Mouse (Mus musculus) heart, embryonic 12.5 days (tissue): ENCODE measurements around the gene Grap2. TPM values are rescaled to one million over a fixed set of nuclear protein-coding genes. Genes with fewer than 3 reads are reported as not detected.

Experiments
- ATAC-seq: fragments of 200-750 bp; cut with Nextera tagmentation; 2 replicates; pipeline ENCODE4 v1.8.0; 2017; ENCODE audit warnings: moderate TSS enrichment, moderate library complexity; ENCODE audit not compliant: insufficient number of reproducible peaks, low FRiP score
- H3K27ac ChIP-seq: fragments of 300-500 bp; sonication (generic); 2 replicates; pipeline ENCODE4 v1.5.1; 2016; ENCODE audit warnings: mild to moderate bottlenecking, moderate library complexity; ENCODE audit not compliant: poor library complexity, severe bottlenecking
- H3K27me3 ChIP-seq: fragments of 300-500 bp; sonication (generic); replicated peaks from 2 replicates; pipeline ENCODE4 v1.6.1; 2016; ENCODE audit warnings: mild to moderate bottlenecking, moderate library complexity
- H3K36me3 ChIP-seq: fragments of 300-500 bp; sonication (generic); 2 replicates; pipeline ENCODE4 v1.6.1; 2016; ENCODE audit warnings: mild to moderate bottlenecking, moderate library complexity
- H3K4me1 ChIP-seq: fragments of 300-500 bp; sonication (generic); replicated peaks from 2 replicates; pipeline ENCODE4 v1.6.1; 2016; ENCODE audit warnings: mild to moderate bottlenecking
- H3K4me2 ChIP-seq: fragments of 300-500 bp; sonication (generic); 2 replicates; pipeline ENCODE4 v1.6.1; 2016; ENCODE audit warnings: mild to moderate bottlenecking, moderate library complexity
- H3K4me3 ChIP-seq: fragments of 300-500 bp; sonication (generic); 2 replicates; pipeline ENCODE4 v1.5.1; 2016; ENCODE audit warnings: mild to moderate bottlenecking
- H3K9ac ChIP-seq: fragments of 300-500 bp; sonication (generic); 2 replicates; pipeline ENCODE4 v1.6.1; 2016; ENCODE audit warnings: mild to moderate bottlenecking, moderate library complexity
- H3K9me3 ChIP-seq: fragments of 300-500 bp; sonication (generic); replicated peaks from 2 replicates; pipeline ENCODE4 v1.6.1; 2016; ENCODE audit warnings: mild to moderate bottlenecking, moderate library complexity
- WGBS: fragments of 180-500 bp; shearing (Covaris S2); methylation state at CpG from one replicate; pipeline ENCODE4 v1.1.7; 2016; 5-methylcytosine and 5-hydroxymethylcytosine counted together
- polyA plus RNA-seq: library from polyadenylated mRNA; unstranded; fragments of >200 nt; fragmentation: Nextera tagmentation; extraction: Ambion mirVana; gene quantifications from 2 replicates; pipeline ENCODE4 v1.2.1, GENCODE M21; 2016

The Grap2 gene
- polyA plus RNA-seq, 1 experiment from 2014 or later = 11.2 TPM

DNA sequence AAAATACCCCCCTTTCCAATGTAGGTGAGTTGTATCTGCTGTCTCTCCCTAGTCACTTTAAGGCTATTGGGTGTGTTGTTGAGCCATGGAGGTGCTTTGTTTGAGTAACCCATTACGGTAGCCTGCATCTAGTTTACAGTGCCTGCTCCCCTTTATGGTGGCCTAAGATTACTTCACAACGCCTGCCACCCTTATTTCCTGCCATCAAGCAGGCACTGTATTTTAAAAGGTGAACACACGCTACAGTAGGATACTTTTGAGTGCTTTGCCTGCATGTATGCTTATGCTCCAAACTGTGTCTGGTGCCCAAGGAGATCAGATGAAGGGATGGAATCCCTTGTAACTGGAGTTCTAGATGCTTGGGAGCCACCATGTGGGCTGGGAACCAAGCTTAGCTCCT, 5.3 kb upstream of the Grap2 start:
- no peaks in the 10 kb centered on the region for H3K4me1 ChIP-seq
- H3K4me3 ChIP-seq = no peak overlapping the region
- peaks cover 65% of the 10 kb centered on the region for H3K27me3 ChIP-seq
- H3K9ac ChIP-seq = no peak overlapping the region
- no peaks in the 10 kb centered on the region for H3K9me3 ChIP-seq
- no peak overlapping the region for H3K4me2 ChIP-seq
- no peak overlapping the region for H3K27ac ChIP-seq
- ATAC-seq = no peak
- H3K36me3 ChIP-seq = no peaks in the 10 kb centered on the region
- WGBS = 80% methylated on average over 3 of the region's 3 CpGs

DNA sequence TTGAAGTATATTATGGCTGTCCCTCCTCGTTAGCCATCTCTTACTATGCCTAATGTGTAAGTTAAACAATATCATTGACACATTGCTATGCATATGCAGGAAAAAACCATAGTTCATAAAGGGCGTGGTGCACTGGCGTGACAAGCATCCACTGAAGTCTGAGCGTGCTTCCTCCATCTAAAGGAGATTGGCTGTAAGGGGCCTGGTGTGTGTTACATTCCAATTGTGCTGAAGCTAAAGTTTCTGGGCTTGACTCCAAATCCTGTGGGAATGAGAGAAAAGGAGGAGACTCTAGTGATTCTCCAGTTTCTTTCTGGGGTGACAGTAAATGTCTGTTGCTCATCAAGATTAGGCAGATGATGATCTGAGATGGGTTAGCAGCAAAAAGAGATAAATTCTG, 4.7 kb upstream of the Grap2 start:
- Histone ChIP-seq H3K27me3 (peaks cover 71% of the 10 kb centered on the region), H3K4me2 (no peak overlapping the region)
- 68% methylated on average over 4 of the region's 4 CpGs for WGBS

DNA sequence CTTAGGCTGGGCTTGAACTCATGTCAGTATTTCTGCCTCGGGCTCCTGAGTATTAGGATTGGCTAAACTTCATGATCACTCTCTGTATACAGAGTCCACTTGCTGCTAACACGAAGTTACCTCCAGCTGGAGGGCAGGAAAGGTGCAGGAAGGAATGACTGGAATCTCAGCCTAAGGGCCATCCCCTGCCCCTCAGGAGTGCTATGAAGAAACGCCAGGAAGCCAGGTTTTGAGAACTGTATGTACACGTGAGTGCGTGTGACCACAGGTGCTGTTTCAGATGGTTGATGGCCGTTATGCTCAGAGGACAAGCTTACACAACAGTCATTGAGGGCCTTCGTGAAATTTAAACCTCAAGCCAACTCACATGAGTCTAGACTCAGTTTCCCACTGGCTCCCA, 3.2 kb upstream of the Grap2 start:
- H3K9ac ChIP-seq = no peak overlapping the region
- H3K27me3 ChIP-seq = peaks cover 71% of the 10 kb centered on the region
- 72% methylated on average over 7 of the region's 7 CpGs for WGBS

More for the DNA sequence above, 4.7 kb upstream of the Grap2 start:
- no peak for ATAC-seq
- Histone ChIP-seq H3K36me3 (no peaks in the 10 kb centered on the region), H3K9me3 (no peaks in the 10 kb centered on the region), H3K4me3 (no peak overlapping the region), H3K9ac (no peak overlapping the region), H3K27ac (no peak overlapping the region), H3K4me1 (0 out of 2 replicates have a peak, but pooled peaks cover 3% of the 10 kb centered on the region)

DNA sequence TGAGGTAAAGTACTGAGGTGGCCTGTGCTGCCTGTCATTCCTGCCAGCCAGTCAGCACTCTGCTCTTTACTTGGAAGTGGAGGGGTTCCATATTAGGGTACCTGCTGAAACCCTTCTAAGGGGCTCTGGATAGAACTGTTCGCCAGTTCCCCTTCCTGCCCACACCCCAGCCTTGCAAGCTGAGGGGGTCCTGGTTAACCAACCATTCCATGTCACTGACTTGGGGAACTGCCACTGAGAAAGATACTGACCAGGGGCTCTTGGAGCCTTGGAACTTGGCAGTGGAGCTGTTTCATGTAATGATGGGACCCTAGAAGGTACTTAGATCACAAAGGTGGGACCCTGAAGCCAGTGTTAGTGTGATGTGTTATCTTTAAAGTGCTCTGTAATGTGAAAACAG, 2.2 kb upstream of the Grap2 start:
- no peak overlapping the region for H3K27ac ChIP-seq
- H3K4me1 ChIP-seq = 0 out of 2 replicates have a peak, but pooled peaks cover 3% of the 10 kb centered on the region
- H3K4me3 ChIP-seq = no peak overlapping the region
- no peak overlapping the region for H3K9ac ChIP-seq
- ATAC-seq = no peak
- H3K27me3 ChIP-seq = peaks cover 68% of the 10 kb centered on the region
- no peaks in the 10 kb centered on the region for H3K9me3 ChIP-seq
- no peak overlapping the region for H3K4me2 ChIP-seq
- H3K36me3 ChIP-seq = no peaks in the 10 kb centered on the region
- WGBS = 78% methylated on average over 1 of the region's 1 CpGs

More for the DNA sequence above, 3.2 kb upstream of the Grap2 start:
- H3K4me1 ChIP-seq = 0 out of 2 replicates have a peak, but pooled peaks cover 3% of the 10 kb centered on the region
- ATAC-seq = no peak
- no peaks in the 10 kb centered on the region for H3K36me3 ChIP-seq
- no peak overlapping the region for H3K4me3 ChIP-seq
- H3K27ac ChIP-seq = no peak overlapping the region
- H3K9me3 ChIP-seq = no peaks in the 10 kb centered on the region
- no peak overlapping the region for H3K4me2 ChIP-seq

DNA sequence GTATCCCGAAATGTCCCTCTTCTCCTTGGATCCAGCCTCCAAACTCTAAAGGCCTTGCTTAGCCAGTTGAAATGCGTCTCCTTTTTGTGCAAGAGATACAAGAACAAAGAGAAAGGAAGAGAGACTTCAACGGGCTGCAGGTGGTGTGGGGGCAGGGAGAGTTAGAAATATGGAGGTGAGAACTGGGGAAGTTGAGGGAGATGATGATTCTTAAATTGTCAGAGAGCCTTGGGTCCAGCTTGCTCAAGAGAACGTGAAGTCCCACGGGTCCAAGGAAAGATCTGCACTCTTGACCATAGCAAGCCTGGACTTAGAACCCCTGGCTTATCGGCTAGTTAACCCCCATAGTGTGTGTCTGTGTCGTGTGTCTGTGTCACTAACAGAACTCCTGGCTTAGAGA, 783 bp upstream of the Grap2 start:
- WGBS = 57% methylated on average over 7 of the region's 7 CpGs
- 0 out of 2 replicates have a peak, but pooled peaks cover 3% of the 10 kb centered on the region for H3K4me1 ChIP-seq
- no peak overlapping the region for H3K4me2 ChIP-seq
- peaks cover 74% of the 10 kb centered on the region for H3K27me3 ChIP-seq
- H3K27ac ChIP-seq = no peak overlapping the region
- no peak overlapping the region for H3K4me3 ChIP-seq
- no peak for ATAC-seq
- H3K9me3 ChIP-seq = no peaks in the 10 kb centered on the region
- H3K9ac ChIP-seq = no peak overlapping the region
- H3K36me3 ChIP-seq = no peaks in the 10 kb centered on the region

DNA sequence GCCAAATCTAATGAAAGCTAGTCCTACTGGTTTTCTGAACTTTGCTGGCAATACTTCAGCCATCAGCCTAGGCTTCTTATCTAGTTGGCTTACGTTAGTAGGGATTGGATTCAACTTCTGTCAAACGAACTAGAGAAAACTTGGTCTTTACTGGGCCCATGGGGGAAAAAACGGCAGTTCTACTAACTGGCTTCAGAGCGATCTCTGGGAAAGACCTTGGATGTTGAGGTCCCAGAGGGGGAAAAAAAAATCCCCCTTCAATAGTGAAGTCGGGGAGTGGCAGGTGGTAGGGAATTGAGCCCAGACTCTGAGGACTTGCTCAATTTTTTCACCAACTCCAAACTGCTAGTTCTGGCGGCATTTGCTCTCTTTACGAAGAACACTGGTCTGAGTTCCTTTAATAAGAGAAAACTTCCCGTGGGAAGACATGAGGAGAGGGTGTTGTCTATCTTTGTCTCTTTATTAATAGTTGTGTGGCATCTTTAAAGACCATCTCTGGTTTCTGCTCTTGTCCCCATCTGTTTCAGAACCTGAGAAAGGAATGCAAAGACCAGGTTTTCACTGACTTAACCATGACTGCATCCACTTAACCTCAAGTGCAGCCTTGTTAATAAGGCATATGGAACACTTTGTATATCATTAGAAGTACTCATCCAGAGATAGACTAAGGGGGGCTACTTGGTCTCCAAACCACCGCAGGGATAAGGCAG, 572 bp downstream of the Grap2 start:
- no peak overlapping the region for H3K27ac ChIP-seq
- H3K4me3 ChIP-seq = no peak overlapping the region
- no peaks in the 10 kb centered on the region for H3K9me3 ChIP-seq
- peaks cover 75% of the 10 kb centered on the region for H3K27me3 ChIP-seq
- WGBS = 59% methylated on average over 9 of the region's 9 CpGs
- H3K4me2 ChIP-seq = no peak overlapping the region
- H3K36me3 ChIP-seq = no peaks in the 10 kb centered on the region
- no peak for ATAC-seq
- H3K4me1 ChIP-seq = 0 out of 2 replicates have a peak, but pooled peaks cover 6% of the 10 kb centered on the region
- H3K9ac ChIP-seq = no peak overlapping the region

DNA sequence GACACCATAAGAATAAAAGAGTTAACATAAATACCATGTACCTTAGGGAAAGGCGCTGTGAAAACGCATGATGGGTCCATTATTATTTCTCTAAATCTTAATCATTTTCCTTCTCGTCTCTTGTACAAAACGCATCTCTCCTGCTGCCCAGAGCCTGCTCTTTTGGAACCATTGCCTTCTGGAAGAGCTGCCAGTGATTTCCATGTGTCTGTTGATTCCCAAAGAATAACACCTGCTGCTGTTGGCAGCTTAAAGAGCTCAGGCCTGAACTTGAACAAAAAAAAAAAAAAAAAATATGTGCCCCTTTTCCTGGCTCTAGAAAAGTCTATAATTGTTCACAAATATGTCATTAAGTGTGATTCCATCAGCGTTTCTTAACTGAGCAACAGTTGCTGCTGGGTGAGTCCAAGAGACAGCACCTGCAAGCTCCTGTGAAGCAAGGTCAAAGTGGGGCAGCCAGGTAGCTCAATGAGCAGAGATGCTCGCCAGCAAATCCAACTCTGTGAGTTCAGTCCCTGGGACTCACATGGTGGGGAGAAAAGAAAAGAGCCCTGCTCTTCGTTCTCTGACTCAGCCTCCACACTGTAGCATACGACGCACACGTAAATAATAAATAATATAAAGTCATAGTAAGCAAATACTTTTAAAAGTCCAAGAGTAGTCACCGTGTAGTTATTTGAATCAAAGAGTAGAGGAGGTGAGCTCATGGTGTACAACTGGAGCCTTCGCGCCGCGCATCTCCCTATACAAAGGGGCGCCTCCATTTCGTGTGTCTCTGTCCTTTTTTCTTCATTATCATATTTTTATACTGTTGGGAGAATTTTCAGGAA, 2.0 kb downstream of the Grap2 start:
- Histone ChIP-seq H3K9ac (no peak overlapping the region), H3K4me3 (no peak overlapping the region), H3K27ac (no peak overlapping the region), H3K4me2 (no peak overlapping the region), H3K27me3 (peaks cover 74% of the 10 kb centered on the region), H3K9me3 (no peaks in the 10 kb centered on the region), H3K36me3 (no peaks in the 10 kb centered on the region), H3K4me1 (0 out of 2 replicates have a peak, but pooled peaks cover 6% of the 10 kb centered on the region)
- no peak for ATAC-seq
- 87% methylated on average over 17 of the region's 17 CpGs for WGBS

DNA sequence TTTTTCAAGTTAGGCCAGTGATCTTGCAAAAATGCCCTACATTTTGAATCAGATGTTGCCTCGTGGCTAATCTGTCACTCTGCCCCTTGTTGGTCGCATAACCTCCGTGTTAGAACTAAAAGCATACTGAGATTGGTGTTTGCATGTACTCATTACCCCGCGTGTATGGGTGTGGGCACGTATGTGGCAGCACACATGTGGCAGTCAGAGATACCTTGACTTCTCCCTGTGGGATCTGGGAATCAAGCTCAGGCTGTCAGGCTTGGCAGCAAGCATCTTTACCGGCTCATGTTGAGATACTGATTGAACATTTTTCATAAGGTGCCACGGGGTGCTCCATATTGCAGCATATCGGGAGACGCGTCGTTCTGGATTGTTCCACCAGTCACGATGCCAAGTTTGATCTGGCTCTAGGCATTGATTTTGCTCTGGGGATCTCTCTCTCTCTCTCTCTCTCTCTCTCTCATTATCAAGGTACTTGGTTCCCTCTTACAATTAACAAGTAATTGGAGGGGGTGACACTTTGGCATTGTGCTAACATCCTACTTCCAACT, 3.5 kb downstream of the Grap2 start:
- Histone ChIP-seq H3K4me2 (no peak overlapping the region), H3K27me3 (peaks cover 70% of the 10 kb centered on the region), H3K36me3 (no peaks in the 10 kb centered on the region), H3K4me1 (0 out of 2 replicates have a peak, but pooled peaks cover 6% of the 10 kb centered on the region), H3K4me3 (no peak overlapping the region), H3K27ac (no peak overlapping the region), H3K9me3 (no peaks in the 10 kb centered on the region), H3K9ac (no peak overlapping the region)
- no peak for ATAC-seq
- WGBS = 86% methylated on average over 13 of the region's 13 CpGs

DNA sequence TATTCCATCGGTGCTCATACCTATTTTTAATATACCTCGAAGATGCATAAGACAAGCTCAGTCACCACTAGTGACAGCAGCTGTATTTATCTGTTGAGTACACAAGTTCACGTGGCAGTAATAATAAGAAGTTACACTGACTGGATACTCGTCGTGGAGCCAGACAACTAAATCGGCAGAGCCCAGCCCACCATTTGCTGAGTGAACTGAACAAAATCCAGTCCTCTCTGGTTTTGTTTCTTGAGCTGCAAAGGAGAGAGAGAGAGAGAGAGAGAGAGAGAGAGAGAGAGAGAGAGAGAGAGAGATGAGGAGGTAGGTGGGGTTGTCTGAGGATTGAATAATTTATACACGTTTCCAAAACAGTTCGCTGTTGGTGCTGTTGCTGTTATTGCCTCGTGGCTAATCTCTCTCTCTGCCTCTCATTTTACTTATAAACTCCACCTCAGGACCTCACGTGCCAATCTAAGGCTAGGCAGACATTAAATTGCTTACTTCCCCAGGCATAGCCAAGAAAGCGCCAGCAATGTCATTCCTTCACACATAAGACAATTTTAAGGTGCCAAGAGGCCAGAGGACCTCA, 4.1 kb downstream of the Grap2 start:
- 0 out of 2 replicates have a peak, but pooled peaks cover 6% of the 10 kb centered on the region for H3K4me1 ChIP-seq
- ATAC-seq = no peak
- no peaks in the 10 kb centered on the region for H3K9me3 ChIP-seq
- H3K4me3 ChIP-seq = no peak overlapping the region
- no peaks in the 10 kb centered on the region for H3K36me3 ChIP-seq
- no peak overlapping the region for H3K4me2 ChIP-seq
- no peak overlapping the region for H3K27ac ChIP-seq
- H3K27me3 ChIP-seq = peaks cover 71% of the 10 kb centered on the region
- no peak overlapping the region for H3K9ac ChIP-seq
- 77% methylated on average over 11 of the region's 11 CpGs for WGBS

DNA sequence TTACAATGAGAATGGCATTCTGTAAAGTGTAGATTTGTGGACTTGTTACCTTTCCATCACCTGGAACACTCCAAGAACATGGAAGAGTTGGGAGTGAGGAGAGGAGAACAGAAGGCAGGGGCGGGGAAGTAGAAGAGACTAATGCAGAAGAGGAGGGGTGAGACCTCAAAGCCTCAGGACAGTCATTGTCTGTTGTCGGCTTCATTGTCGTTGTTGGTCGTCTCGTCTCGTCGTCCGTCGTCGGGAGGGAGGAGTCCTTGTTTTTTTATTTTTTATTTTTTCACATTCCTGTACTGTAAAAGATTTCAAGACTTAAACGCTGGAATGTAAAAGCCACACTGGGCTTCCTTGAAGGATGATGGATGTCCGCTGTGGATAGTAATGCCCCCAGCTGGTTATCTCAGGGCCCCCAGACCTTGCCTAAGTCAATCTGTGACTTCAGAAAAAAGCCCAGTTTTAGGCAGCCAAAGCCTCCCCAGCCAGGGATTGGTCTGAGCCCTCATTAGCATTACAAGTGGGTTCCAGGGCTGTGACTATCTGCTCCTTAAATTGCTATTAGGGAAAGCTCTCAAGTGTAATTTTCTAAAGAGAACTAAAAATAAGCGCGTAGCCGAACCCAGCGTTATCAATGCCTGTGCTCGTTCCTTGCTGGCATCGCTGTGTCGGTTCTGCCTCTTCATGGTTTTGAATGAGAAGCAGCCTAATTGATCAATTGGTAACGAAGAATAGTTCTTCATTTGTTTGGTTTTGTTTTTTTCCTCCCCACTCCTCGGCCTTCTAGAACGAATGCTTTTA, 5.0 kb downstream of the Grap2 start:
- WGBS = 13% methylated on average over 22 of the region's 22 CpGs
- H3K36me3 ChIP-seq = no peaks in the 10 kb centered on the region
- 0 out of 2 replicates have a peak, but pooled peaks cover 6% of the 10 kb centered on the region for H3K4me1 ChIP-seq
- no peak overlapping the region for H3K27ac ChIP-seq
- 0 out of 2 replicates have a peak overlapping the region, but pooled peaks have one; percentile 2 for H3K4me3 ChIP-seq
- no peak for ATAC-seq
- H3K9ac ChIP-seq = no peak overlapping the region
- peak overlapping the region; percentile 54 for H3K4me2 ChIP-seq
- H3K9me3 ChIP-seq = no peaks in the 10 kb centered on the region
- H3K27me3 ChIP-seq = peaks cover 69% of the 10 kb centered on the region
